Mouse (Mus musculus) left cerebral cortex, postnatal 14 days (tissue): ENCODE results near the gene Mgat1. TPM values are rescaled to one million over a fixed set of nuclear protein-coding genes. Genes with fewer than 3 reads are reported as not detected.
"Not testable (repeated sequence)": the region's sequence is repeated elsewhere in the genome, so short reads cannot be mapped to it uniquely, and the experiment has no call there.

Experiments
- DNase-seq, 2 experiments: peaks; one replicate each; pipeline ENCODE4 v3.0.0; 2021 to 2022; ENCODE audit warnings: low spot score in 2 of 2, mixed read lengths in 1 of 2
- intact Hi-C: fragments of 180-260 bp; cut with DNase I; formaldehyde crosslinking; loops from one replicate; pipeline ENCODE4 v1.15.1; 2025
- long read RNA-seq, 2 experiments: library from polyadenylated mRNA; stranded (forward); transcript quantifications; one replicate each; pipeline ENCODE4 v2.0.0; 2021
- total RNA-seq, 2 experiments: library from RNA; stranded (reverse); gene quantifications; 2 replicates each; pipeline ENCODE4 v1.2.3; 2021

Gene Mgat1
- total RNA-seq, result 10 to 100 TPM; 57.8 to 72.4 TPM
- long read RNA-seq, experiment 1, transcript Mgat1-213 (4 exons, 3,151 nt), result minor isoform, 12 of 52 reads
- long read RNA-seq, experiment 1, transcript Mgat1-201 (3 exons, 2,976 nt), result major isoform, 19 of 52 reads
- long read RNA-seq, experiment 1, partial matches to known transcripts, result 3 of 52 reads
- long read RNA-seq, experiment 1, other reads (novel, unspliced or antisense), result 14 of 52 reads
- long read RNA-seq, experiment 2, transcript Mgat1-213 (4 exons, 3,151 nt), result minor isoform, 16 of 67 reads
- long read RNA-seq, experiment 2, transcript Mgat1-201 (3 exons, 2,976 nt), result major isoform, 20 of 67 reads
- long read RNA-seq, experiment 2, transcript Mgat1-202 (3 exons, 2,729 nt), result minor isoform, 6 of 67 reads
- long read RNA-seq, experiment 2, partial matches to known transcripts, result 5 of 67 reads
- long read RNA-seq, experiment 2, other reads (novel, unspliced or antisense), result 15 of 67 reads

DNA sequence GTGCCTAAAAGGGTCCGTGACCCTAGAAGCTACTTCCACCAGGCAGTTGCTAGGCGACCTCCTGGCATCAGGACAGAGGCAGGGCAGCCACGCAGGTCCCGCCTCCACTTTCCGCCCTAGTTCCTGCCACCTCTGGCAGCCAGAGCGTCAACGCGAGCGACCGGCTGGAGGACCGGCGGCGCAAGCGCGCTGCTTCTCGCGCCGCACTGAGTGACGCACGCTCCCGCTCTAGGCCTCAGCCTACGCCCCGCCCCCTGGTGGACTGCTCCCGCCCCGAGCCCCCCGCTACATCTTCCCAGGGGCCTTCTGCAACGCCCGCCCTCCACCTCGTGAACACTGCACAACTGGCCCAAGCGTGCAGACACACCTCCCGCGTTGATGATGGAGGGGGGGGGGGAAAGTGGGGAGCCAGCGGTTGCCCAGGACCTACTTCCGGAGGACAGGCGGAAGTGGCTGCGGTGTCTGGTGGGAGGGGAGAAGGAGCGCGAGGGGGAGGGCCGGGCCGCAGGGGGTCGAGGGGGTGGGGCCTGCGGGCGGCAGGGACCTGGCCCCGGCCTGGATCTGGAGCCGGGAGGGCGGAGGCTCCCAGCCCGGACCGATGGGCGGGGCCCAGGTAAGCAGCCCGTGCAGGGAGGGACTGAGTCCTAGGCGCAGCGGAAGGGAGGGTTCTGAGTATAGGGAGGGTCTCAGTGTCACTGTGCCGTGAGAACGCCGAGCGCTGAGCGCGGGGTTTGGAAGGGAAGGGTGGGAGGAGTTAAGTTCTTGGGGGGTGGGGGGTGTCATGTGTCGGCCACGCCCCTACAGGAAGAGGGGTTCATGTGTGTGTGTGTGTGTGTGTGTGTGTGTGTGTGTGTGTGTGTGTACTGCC, at the start of gene Mgat1:
TSS of gene Mgat1 (plus strand) at position 465 of the 868 bp plus-strand sequence.
- intact Hi-C loops, result loop anchor here (10.0 kb wide), 2 partner anchors 389 to 429 kb away; partner anchors contain the start of gene Trim41
- peak; percentile 91 to 92 for DNase-seq

DNA sequence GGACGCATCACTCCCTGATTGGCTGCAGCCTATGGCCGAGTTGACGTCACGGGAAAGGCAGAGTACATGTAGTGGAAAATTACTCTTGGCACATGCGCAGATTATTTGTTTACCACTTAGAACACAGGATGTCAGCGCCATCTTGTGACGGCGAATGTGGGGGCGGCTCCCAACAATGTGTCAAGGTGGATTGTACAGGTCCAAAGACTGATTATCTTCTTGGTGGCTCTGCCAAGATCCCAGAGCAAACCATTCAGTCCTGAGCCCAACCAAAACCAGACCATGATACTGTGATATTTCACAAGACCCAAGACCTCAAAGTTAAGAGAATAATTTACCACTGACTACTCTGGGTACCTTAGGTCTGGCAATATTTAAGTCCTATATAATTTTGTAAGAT, 49.2 kb upstream of the Mgat1 start:
- DNase-seq, result not testable (repeated sequence)
- intact Hi-C loops, result loop anchor here (5.0 kb wide), 1 partner anchor 343 kb away; no protein-coding TSS in a partner anchor

DNA sequence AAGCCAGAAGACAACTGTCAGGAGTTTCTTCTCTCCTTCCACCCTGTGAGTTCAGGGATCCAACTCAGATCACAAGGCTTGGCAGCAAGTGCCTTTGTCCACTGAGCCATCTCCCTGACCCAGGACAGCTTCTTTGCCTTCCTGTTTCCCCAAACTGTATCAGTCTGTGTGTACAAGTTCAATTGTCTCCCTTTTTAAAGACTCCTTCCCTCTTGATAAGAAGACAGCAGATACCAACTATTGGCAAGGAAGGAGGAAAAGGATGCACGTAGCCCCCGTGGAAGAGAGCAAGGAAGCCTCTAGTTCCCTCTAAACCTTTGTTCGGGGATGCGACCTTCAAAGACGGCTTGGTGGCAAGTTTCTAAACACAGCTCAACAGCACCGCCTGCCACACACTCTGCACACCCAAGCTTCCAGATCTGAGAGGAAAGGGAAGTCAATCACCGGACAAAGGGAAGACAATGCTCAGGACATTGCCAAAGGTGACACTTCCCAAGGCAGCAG, 48.1 kb upstream of the Mgat1 start:
- intact Hi-C loops, result no loop called here
- no peak for DNase-seq

- DNase-seq, result no peak
- intact Hi-C loops, result loop anchor here (10.0 kb wide), 1 partner anchor 386 kb away; the partner anchor contains the start of gene Trim41
Measured at GRCm38 (mm10) chr11:49200666-49201065, 43.3 kb upstream of the Mgat1 start.

DNA sequence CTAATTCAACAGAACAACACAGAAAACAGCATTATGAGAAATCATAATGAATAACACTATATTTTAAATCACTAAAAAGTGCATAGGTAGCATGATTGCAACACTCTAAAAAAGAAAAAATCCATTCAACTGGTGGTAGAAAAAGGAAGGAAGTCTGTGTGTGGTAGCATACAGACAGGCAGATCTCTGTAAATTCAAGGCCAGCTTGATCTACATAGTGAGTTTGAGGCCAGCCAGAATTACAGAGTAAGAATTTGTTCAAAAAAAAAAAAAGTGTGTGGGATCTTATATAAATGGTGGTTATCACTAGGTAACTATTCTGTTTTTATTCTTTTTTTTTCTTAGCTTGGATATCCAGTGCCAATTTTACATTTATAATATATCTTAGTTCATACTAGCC, 42.8 kb upstream of the Mgat1 start:
- no peak for DNase-seq
- intact Hi-C loops, result loop anchor here (10.0 kb wide), 1 partner anchor 386 kb away; the partner anchor contains the start of gene Trim41

- intact Hi-C loops, result loop anchor here (2.0 to 10.0 kb wide), 2 partner anchors 47 to 387 kb away; partner anchors contain the start of gene Trim41
- DNase-seq, result no peak
Measured at GRCm38 (mm10) chr11:49202071-49202470, 41.9 kb upstream of the Mgat1 start.

DNA sequence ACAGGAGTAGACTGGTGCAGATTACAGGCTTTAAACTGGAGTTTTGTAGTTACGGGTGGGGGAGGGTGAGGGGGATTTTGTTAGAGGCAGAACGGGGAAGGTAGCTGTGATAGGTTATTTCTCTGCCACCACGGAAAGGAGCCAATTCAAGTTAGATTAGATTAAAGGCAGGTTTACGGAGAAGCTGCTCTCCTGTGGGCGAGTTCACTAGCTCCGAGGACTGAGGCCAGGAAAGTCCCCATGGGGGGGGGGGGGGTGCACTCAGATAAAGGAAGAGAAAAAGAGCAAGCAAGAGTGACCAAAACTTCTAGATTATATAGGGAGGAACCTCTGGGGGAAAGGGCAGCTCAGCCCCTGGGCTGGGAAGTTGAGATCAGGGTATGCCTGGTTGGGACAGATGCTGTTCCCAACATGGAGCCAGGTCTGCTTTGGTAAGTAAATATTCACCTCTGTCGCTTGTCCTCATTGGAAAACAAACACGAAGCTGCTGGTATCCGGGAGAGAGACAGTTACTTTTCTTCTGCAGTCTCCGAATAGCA, 41.4 kb upstream of the Mgat1 start:
- intact Hi-C loops, result loop anchor here (2.0 to 10.0 kb wide), 2 partner anchors 46 to 388 kb away; partner anchors contain the start of gene Trim41
- DNase-seq, result peak in 1 of 2 experiments; percentile 13

GRCm38 (mm10) chr11:49203129-49203768, 40.7 kb upstream of the Mgat1 start, which contains the start of gene Zfp62:
Zfp62 (plus strand) TSS chr11:49203292.
- intact Hi-C loops, result loop anchor here (2.0 to 10.0 kb wide), 2 partner anchors 46 to 388 kb away; partner anchors contain the start of gene Trim41
- DNase-seq, result peak; percentile 93

- DNase-seq, result peak in 1 of 2 experiments; percentile 49
- intact Hi-C loops, result loop anchor here (2.0 to 10.0 kb wide), 2 partner anchors 45 to 389 kb away; partner anchors contain the start of gene Trim41
Measured at GRCm38 (mm10) chr11:49203771-49204497, 40.1 kb upstream of the Mgat1 start.

DNA sequence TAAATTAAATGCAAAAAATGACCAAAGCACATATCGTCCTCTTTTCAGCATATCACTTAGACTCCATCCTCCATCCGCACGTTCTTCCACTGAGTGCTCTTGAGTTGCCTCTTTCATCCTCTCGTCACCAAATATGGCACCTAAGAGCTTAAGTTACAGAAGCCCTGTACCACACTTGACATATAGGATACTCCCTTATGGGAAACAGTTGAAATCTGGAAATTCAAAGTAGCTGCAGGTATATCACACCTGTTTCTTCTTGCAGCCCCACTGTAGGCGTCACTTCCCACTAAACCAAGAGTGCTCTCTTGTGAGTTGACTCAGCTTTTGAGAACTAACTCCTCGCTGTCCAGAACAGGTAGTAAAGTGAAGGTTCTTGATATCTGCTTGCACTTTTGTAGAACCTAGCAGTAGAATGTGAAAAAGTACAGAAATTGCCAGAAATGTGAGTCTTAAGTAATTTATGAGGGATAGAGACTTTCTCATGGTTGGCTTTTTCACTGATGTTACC, 38.9 kb upstream of the Mgat1 start:
- intact Hi-C loops, result loop anchor here (10.0 kb wide), 1 partner anchor 390 kb away; the partner anchor contains the start of gene Trim41
- DNase-seq, result no peak

GRCm38 (mm10) chr11:49207495-49207894, 36.5 kb upstream of the Mgat1 start:
- intact Hi-C loops, result loop anchor here (10.0 kb wide), 1 partner anchor 393 kb away; the partner anchor contains the start of gene Trim41
- no peak for DNase-seq

- intact Hi-C loops, result no loop called here
- DNase-seq, result no peak
Measured at GRCm38 (mm10) chr11:49212577-49212976, 31.4 kb upstream of the Mgat1 start.

DNA sequence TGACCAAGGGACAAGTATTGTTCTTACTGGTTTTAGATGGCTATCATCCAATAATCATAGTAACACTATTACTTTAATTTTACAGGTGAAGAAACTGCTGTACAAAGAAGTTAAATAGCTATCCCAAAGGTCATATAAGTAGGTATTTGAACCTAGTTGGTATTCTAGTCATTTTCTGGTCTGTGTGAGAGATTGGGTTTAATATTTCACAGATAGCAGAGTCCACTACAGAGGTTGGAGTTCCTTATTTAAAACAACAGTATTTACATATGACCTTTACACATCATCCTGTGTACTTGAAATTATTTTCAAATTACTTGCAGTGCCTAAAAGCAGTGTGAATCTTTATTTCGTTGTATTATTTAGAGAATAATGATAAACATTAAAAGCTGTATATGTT, 30.5 kb upstream of the Mgat1 start:
- no peak for DNase-seq
- intact Hi-C loops, result no loop called here

DNA sequence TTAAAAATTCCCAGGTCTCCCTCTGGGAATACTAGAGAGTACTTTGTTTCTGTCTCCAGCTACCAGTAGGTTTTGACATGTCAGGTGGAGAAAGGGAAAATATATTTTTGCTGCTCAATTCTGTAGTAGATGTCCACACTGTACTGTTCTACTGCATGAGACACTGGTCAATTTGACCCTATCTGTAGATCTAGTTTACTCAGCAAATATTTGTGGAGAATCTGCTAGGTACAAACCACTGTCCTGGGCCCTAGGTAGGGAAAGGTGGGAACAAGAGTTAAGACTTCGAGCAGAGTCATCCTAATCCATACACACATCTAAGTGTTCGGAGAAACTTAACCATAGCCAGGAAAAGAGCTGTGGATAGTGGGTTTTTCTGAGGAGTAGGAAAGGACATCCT, 24.7 kb upstream of the Mgat1 start:
- no peak for DNase-seq
- intact Hi-C loops, result no loop called here

GRCm38 (mm10) chr11:49224455-49224854, 19.5 kb upstream of the Mgat1 start:
- no peak for DNase-seq
- intact Hi-C loops, result no loop called here

GRCm38 (mm10) chr11:49232781-49233180, 11.2 kb upstream of the Mgat1 start:
- peak; percentile 32 to 38 for DNase-seq
- intact Hi-C loops, result no loop called here

DNA sequence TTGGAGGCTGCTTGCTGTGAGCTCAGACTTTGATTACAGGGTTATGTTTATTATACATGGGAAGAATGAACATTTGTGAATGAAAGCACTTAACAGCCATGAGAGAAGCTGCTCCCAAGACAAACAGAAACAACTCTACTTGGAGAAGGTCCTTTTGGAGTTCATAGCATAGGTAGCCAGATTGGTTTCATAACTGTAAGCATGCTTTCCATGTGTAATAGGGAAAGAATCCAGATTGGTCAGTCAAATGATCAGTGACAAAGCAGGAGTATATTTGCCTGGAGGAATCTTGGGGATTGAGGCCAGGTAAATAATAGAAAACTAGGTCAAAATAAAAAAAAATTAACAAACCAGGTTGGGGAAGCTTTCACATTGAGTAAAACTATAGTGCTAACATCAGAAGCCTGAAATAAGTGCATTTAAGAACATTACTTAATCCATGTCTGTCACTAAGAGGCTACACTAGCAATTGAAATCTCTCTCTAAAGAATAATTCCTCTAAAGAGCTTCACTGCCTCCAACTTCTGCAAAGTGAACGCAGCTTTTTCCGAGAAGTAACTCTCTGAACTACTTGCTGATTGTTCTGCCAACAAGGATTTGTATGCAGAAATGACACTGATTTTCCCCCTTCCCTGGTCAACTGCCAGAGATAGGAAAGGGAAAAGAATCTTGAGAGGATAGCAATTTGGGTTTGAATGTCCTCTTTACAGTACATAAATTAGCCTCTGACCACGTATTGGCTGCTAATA, 8.4 kb upstream of the Mgat1 start:
- DNase-seq, result no peak
- intact Hi-C loops, result no loop called here
